Mouse (Mus musculus) lung, postnatal 4 days (tissue): ENCODE results near the gene Pitx1.

Experiments
- DNase-seq, 2 experiments: peaks; one replicate each; pipeline ENCODE4 v3.0.0; 2021

Gene Pitx1

GRCm38 (mm10) chr13:55836142-55836625, at the start of gene Pitx1:
Gene Pitx1, minus strand, starts transcription at chr13:55836192.
- no peak for DNase-seq

GRCm38 (mm10) chr13:55881431-55882202, 45.6 kb upstream of the Pitx1 start:
- DNase-seq = peak; percentile 44 to 64

- DNase-seq = no peak
Observed at GRCm38 (mm10) chr13:55878353-55878752, 42.4 kb upstream of the Pitx1 start.

- no peak for DNase-seq
Observed at GRCm38 (mm10) chr13:55871410-55871809, 35.4 kb upstream of the Pitx1 start.

GRCm38 (mm10) chr13:55870001-55870400, 34.0 kb upstream of the Pitx1 start:
- DNase-seq = no peak

- no peak for DNase-seq
Observed at GRCm38 (mm10) chr13:55867540-55868103, 31.6 kb upstream of the Pitx1 start.

GRCm38 (mm10) chr13:55860483-55860882, 24.5 kb upstream of the Pitx1 start:
- DNase-seq = no peak

- DNase-seq = no peak
Observed at GRCm38 (mm10) chr13:55858463-55858862, 22.5 kb upstream of the Pitx1 start.

GRCm38 (mm10) chr13:55855793-55856192, 19.8 kb upstream of the Pitx1 start:
- DNase-seq = peak in 1 of 2 experiments; percentile 77

- DNase-seq = no peak
Observed at GRCm38 (mm10) chr13:55852205-55852604, 16.2 kb upstream of the Pitx1 start.

GRCm38 (mm10) chr13:55850726-55851125, 14.7 kb upstream of the Pitx1 start:
- no peak for DNase-seq

GRCm38 (mm10) chr13:55848604-55849190, 12.7 kb upstream of the Pitx1 start:
- DNase-seq = no peak

- peak; percentile 35 to 41 for DNase-seq
Observed at GRCm38 (mm10) chr13:55847805-55848204, 11.8 kb upstream of the Pitx1 start.

GRCm38 (mm10) chr13:55843700-55844099, 7.7 kb upstream of the Pitx1 start:
- DNase-seq = no peak

GRCm38 (mm10) chr13:55840223-55840622, 4.2 kb upstream of the Pitx1 start:
- DNase-seq = no peak

GRCm38 (mm10) chr13:55836786-55837780, 1.1 kb upstream of the Pitx1 start:
- DNase-seq = no peak

GRCm38 (mm10) chr13:55835548-55836097, 369 bp downstream of the Pitx1 start:
- DNase-seq = no peak

- no peak for DNase-seq
Observed at GRCm38 (mm10) chr13:55834667-55835066, 1.3 kb downstream of the Pitx1 start.

GRCm38 (mm10) chr13:55833921-55834320, 2.1 kb downstream of the Pitx1 start:
- no peak for DNase-seq

GRCm38 (mm10) chr13:55832602-55833001, 3.4 kb downstream of the Pitx1 start:
- DNase-seq = no peak

- DNase-seq = no peak
Observed at GRCm38 (mm10) chr13:55831722-55832160, 4.3 kb downstream of the Pitx1 start.
